Mouse (Mus musculus) liver, embryonic 14.5 days (tissue): ENCODE measurements around the gene Rarres1. TPM values are rescaled to one million over a fixed set of nuclear protein-coding genes. Genes with fewer than 3 reads are reported as not detected.

Experiments used
- ATAC-seq: fragments of 200-750 bp; cut with Nextera tagmentation; 2 replicates; pipeline ENCODE4 v1.8.0; 2017; ENCODE audit warnings: moderate number of reproducible peaks, mild to moderate bottlenecking, moderate library complexity; ENCODE audit not compliant: insufficient read depth
- DNase-seq, 3 experiments: peaks; one replicate each; pipeline ENCODE4 v3.0.0-alpha.2; 2012 to 2013; ENCODE audit warnings: low read depth in 3 of 3, low spot score in 3 of 3
- H3K27ac ChIP-seq: fragments of 300-500 bp; sonication (generic); 2 replicates; pipeline ENCODE4 v1.5.1; 2014; ENCODE audit warnings: moderate library complexity, mild to moderate bottlenecking, control low read depth, inconsistent platforms
- H3K27me3 ChIP-seq: fragments of 300-500 bp; sonication (generic); 2 replicates; pipeline ENCODE4 v1.6.1; 2014; ENCODE audit warnings: mild to moderate bottlenecking, low read length, moderate library complexity; ENCODE audit not compliant: control insufficient read depth, insufficient read depth
- H3K36me3 ChIP-seq: fragments of 300-500 bp; sonication (generic); replicated peaks from 2 replicates; pipeline ENCODE4 v1.6.1; 2014; ENCODE audit warnings: low read depth; ENCODE audit not compliant: control insufficient read depth, insufficient read depth
- H3K4me1 ChIP-seq, 2 experiments: fragments of 200-500 bp in 1 of 2; fragments of 300-500 bp in 1 of 2; sonication (generic) in 1 of 2; replicated peaks; 2 replicates each; pipeline ENCODE4 v1.6.1; 2012 to 2014; ENCODE audit warnings: antibody characterized with exemption in 1 of 2, inconsistent platforms in 1 of 2, low read length in 1 of 2; ENCODE audit not compliant: control insufficient read depth in 2 of 2, insufficient read depth in 2 of 2
- H3K4me2 ChIP-seq: fragments of 300-500 bp; sonication (generic); 2 replicates; pipeline ENCODE4 v1.6.1; 2014; ENCODE audit warnings: low read depth, mild to moderate bottlenecking, control low read depth, moderate library complexity
- H3K4me3 ChIP-seq, 2 experiments: fragments of 200-500 bp in 1 of 2; fragments of 300-500 bp in 1 of 2; sonication (generic) in 1 of 2; 2 replicates each; pipeline ENCODE4 v1.5.1; 2012 to 2014; ENCODE audit warnings: low read depth in 2 of 2, low read length in 2 of 2, mild to moderate bottlenecking in 2 of 2, control low read depth in 1 of 2, inconsistent platforms in 1 of 2, moderate library complexity in 1 of 2; ENCODE audit not compliant: insufficient read depth in 1 of 2
- H3K9ac ChIP-seq: fragments of 300-500 bp; sonication (generic); replicated peaks from 2 replicates; pipeline ENCODE4 v1.6.1; 2014; ENCODE audit warnings: mild to moderate bottlenecking, control low read depth, moderate library complexity
- H3K9me3 ChIP-seq: fragments of 300-500 bp; sonication (generic); 2 replicates; pipeline ENCODE4 v1.6.1; 2016; ENCODE audit warnings: low read length, mixed read lengths; ENCODE audit not compliant: control insufficient read depth
- CTCF ChIP-seq: IDR thresholded peaks from 2 replicates; pipeline ENCODE4 v1.5.1; 2016; ENCODE audit warnings: antibody characterized with exemption, low read depth, control low read depth
- EP300 ChIP-seq: IDR thresholded peaks from 2 replicates; pipeline ENCODE4 v1.6.1; 2016; ENCODE audit warnings: antibody characterized with exemption, low read depth
- WGBS: fragments of 180-500 bp; shearing (Covaris S2); extraction: QIAGEN DNeasy Blood & Tissue Kit; methylation state at CpG from one replicate; pipeline ENCODE4 v1.1.7; 2014; ENCODE audit not compliant: insufficient replicate concordance; 5-methylcytosine and 5-hydroxymethylcytosine counted together
- polyA plus RNA-seq, 2 experiments: library from polyadenylated mRNA; depleted of rRNA in 1 of 2; stranded (reverse) in 1 of 2; unstranded in 1 of 2; fragments of >200 nt; fragmentation: Nextera tagmentation in 1 of 2; extraction: Ambion mirVana in 1 of 2; gene quantifications; 2 replicates each; pipeline versions ENCODE4 v1.2.1 to v1.2.3; 2012 to 2014

Rarres1 gene
- polyA plus RNA-seq, 2 experiments: 1.3 to 1.5 TPM

DNA sequence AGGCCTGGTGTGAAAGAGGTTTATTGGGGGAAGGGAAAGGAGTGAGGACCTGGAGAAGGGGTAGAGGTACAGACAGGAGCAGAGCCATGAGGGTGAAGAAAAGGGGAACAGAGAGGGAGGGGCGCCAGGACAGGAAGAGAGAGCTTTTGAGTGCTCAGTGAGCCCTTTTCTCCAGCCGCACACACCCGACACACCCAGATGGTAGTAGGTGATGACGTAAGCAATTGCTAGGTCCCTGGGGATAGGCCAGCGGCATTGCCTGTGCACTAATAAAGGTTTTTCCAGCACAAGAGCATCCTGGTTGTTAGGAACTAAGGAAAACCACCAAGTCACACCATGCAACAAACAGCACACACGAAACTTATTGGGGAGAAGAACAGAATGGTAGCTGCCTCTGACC, 9.4 kb upstream of the Rarres1 start:
- no peak for DNase-seq

DNA sequence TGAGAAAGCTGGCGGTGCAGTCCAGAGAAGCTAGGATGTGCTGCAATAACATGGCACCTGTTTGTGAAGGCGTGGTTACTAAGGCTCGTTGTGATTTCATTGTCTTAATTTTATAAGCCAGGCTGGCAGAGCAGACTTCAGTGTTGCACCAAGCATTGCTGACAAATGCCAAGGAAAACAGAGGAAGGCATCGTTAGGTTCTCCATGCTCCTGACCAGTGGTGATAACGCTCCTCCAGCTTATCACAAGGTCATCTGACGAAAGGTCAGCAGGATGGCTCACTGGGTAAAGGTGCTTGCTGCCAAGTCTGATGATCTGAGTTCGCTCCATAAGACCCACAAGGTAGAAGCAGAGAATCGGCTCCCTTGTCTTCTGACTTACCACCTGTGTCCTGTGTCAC, 7.4 kb upstream of the Rarres1 start:
- Histone ChIP-seq H3K4me3 (no peak overlapping the region), H3K9me3 (no peaks in the 10 kb centered on the region), H3K4me1 (no peaks in the 10 kb centered on the region), H3K27me3 (no peaks in the 10 kb centered on the region), H3K9ac (no peak overlapping the region), H3K4me2 (no peak overlapping the region), H3K36me3 (no peaks in the 10 kb centered on the region), H3K27ac (no peak overlapping the region)
- TF ChIP-seq CTCF: no peak
- TF ChIP-seq EP300: no peak
- DNase-seq (no peak), ATAC-seq (no peak)
- WGBS: 60% methylated on average over 8 of the region's 8 CpGs

More for the DNA sequence above, 9.4 kb upstream of the Rarres1 start:
- ATAC-seq: no peak
- no peak overlapping the region for H3K9ac ChIP-seq
- TF ChIP-seq CTCF: no peak
- TF ChIP-seq EP300: no peak
- H3K4me2 ChIP-seq: no peak overlapping the region
- no peak overlapping the region for H3K4me3 ChIP-seq
- no peaks in the 10 kb centered on the region for H3K36me3 ChIP-seq
- H3K27me3 ChIP-seq: no peaks in the 10 kb centered on the region
- no peaks in the 10 kb centered on the region for H3K4me1 ChIP-seq
- 61% methylated on average over 6 of the region's 6 CpGs for WGBS
- no peaks in the 10 kb centered on the region for H3K9me3 ChIP-seq
- H3K27ac ChIP-seq: no peak overlapping the region

DNA sequence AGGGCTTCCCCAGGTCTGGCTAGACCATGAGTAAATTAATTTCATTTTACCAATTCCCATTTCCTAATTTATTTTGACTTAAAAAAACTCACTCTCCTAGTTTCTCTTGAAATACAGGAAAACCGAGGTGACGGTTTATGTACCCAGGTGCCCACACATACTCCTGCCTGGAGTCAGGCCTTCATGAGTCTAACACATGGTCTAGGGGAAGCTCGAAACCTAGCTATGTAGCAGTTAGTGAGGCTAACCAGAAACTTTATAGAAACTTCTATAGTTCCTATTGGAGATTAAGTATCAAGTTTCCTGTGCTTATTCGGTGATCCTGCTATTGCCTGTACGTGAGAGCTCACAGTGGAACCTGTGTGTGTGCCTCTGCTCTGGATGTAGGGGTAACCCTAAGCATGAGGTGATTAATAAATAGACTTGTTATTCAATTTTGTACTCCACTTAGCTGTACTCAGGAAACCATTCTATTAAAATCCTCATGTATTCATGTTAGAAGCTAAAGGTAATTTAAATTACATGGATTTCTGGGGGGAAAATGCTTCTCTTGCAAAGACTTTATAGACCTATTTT, 5.3 kb upstream of the Rarres1 start:
- Histone ChIP-seq H3K4me2 (no peak overlapping the region), H3K4me1 (no peaks in the 10 kb centered on the region), H3K9ac (no peak overlapping the region), H3K36me3 (no peaks in the 10 kb centered on the region), H3K9me3 (no peaks in the 10 kb centered on the region), H3K27me3 (peaks cover 9% of the 10 kb centered on the region), H3K27ac (no peak overlapping the region), H3K4me3 (no peak overlapping the region)
- TF ChIP-seq EP300 (no peak), CTCF (no peak)
- WGBS: 69% methylated on average over 5 of the region's 5 CpGs
- DNase-seq (no peak), ATAC-seq (no peak)

DNA sequence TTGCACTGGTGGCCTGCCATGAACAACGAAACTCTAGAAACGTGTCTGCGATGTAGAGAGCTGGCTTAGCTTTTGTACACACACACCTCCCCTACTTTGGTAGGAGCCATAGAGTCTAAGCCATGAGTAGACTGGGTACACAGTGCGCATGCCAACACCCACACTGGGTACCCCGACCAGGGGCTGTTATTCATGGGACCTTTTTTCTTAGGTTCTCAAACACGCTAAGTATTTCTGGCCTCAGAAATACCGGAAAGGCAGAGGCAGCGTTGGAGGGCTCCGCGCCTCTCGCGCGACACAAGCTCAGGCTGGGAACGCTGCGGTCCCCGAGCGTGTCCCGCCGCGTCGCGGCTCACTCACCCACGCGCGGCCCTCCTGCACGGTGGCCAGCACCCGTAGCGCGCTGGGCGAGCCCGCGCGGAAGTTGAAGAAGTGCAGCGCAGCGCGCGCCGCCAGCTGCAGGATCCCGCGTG, 486 bp downstream of the Rarres1 start:
- Histone ChIP-seq H3K9ac (no peak overlapping the region), H3K27me3 (peaks cover 27% of the 10 kb centered on the region), H3K4me1 (no peaks in the 10 kb centered on the region), H3K27ac (no peak overlapping the region), H3K4me3 (peak overlapping the region; percentile 21 to 38), H3K9me3 (no peaks in the 10 kb centered on the region), H3K36me3 (no peaks in the 10 kb centered on the region), H3K4me2 (peak overlapping the region; percentile 55)
- DNase-seq (no peak), ATAC-seq (0 out of 2 replicates have a peak, but pooled peaks have one; percentile 8)
- WGBS: 7% methylated on average over 40 of the region's 40 CpGs
- TF ChIP-seq EP300 (no peak), CTCF (no peak)

DNA sequence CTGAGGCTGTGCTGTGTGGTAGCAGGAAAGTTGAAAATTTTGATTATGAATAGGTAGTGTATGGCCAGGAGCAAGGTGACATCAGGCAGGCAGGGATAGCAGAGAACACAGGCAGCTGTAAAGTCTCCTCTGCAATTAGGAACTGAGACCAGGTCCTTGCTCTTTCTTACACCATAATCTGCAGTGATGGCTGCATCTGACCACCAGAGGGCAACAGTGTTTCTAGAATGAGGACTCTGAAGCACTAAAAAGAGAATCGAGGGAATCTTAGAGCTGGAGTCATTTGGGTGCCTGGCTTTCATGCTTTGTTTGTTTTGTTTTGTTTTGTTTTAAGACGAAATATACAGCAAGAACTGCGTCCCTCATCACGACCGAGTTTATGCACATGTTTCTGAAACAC, 2.5 kb downstream of the Rarres1 start:
- H3K27me3 ChIP-seq: peaks cover 27% of the 10 kb centered on the region
- ATAC-seq: no peak
- DNase-seq: peak; percentile 34 to 47 (median 45)
- no peaks in the 10 kb centered on the region for H3K4me1 ChIP-seq
- no peaks in the 10 kb centered on the region for H3K36me3 ChIP-seq
- no peaks in the 10 kb centered on the region for H3K9me3 ChIP-seq
- H3K27ac ChIP-seq: no peak overlapping the region
- no peak overlapping the region for H3K4me3 ChIP-seq
- 1% methylated on average over 5 of the region's 5 CpGs for WGBS
- H3K4me2 ChIP-seq: no peak overlapping the region
- TF ChIP-seq EP300 (no peak), CTCF (peak; percentile 82)
- H3K9ac ChIP-seq: no peak overlapping the region
